Mouse (Mus musculus): ENCODE data around the gene Slamf9. TPM values are rescaled to one million over a fixed set of nuclear protein-coding genes. Genes with fewer than 3 reads are reported as not detected.

Slamf9 gene
- polyA plus RNA-seq, 1 experiment from 2014 or later: 0.15 TPM

DNA sequence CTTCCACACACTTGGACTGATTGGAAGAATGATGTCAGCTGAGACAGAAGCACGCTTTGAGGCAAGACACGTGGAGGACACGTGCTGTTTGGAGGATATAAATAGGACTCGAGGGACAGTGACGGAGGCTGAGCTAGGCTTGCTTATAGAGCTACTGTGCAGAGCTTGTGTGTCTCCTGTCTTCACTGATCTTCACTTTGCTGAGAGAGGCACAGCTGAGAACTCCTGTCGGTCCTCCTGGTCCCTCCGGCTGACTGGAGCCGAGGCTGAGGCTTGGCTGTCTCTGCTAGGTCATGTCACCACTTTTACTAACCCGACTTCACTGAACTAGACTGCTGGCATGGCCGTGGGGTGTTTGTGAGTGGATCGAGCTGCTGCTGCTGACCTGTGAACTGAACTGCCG is 48.5 kb downstream of the Slamf9 start:
- Histone ChIP-seq H3K9ac (no peak overlapping the region), H3K27me3 (ENCODE audit: control insufficient read depth, insufficient read depth, low read length) (no peaks in the 10 kb centered on the region; the same call in 1 of the 2 replicates), H3K4me2 (replicated peaks) (no peak overlapping the region), H3K4me1 (replicated peaks; ENCODE audit: control insufficient read depth, insufficient read depth, low read length) (peaks cover 16% of the 10 kb centered on the region), H3K27ac (no peak overlapping the region), H3K36me3 (replicated peaks; ENCODE audit: control insufficient read depth, insufficient read depth) (no peaks in the 10 kb centered on the region), H3K9me3 (ENCODE audit: control insufficient read depth, low read length) (no peaks in the 10 kb centered on the region), H3K4me3 (replicated peaks; ENCODE audit: low read length) (no peak overlapping the region)
- ATAC-seq (ENCODE audit: low FRiP score): no peak
- WGBS: 68% methylated on average over 12 of the region's 12 CpGs
- DNase-seq (ENCODE audit: low spot score): no peak

DNA sequence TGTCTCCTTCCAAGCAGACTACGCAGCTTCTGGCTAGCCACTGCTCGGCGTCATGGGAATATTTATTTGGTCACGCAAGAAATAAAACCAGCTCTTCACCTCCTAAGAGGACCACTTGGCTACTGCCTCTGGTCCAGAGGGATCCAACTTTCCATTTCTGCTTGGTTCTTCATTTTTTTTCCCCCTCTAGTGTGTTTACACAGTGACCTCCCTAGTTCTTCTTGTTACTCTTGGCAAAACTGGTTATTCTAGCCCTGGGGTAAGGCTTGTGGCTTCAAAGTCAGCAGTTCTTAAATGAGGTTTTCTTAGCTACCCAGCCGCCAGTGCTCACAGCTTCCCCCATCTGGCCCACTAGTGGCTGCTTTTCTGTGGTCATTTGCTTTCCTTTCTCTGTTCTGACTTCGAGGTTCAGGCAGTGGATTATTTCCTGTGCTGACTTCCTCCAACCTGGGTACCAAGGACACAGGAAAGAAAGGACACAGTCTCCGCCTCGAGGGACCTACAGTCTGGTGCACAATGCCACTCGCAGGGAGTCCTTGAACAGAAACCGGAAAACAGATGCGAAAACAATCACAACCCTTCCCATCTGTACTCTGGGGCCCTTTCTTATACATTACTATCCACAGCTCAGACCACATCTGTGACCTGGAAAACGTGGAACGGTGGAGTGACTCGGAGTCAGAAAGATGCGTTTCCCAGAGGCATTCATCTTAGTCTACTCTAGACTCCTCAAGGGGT is 50.0 kb downstream of the Slamf9 start:
- no peaks in the 10 kb centered on the region; the same call in 1 of the 2 replicates for H3K27me3 ChIP-seq (ENCODE audit: control insufficient read depth, insufficient read depth, low read length)
- DNase-seq (ENCODE audit: low spot score): no peak
- no peak for ATAC-seq (ENCODE audit: low FRiP score)
- WGBS: 34% methylated on average over 15 of the region's 15 CpGs
- no peak overlapping the region for H3K4me3 ChIP-seq (replicated peaks; ENCODE audit: low read length)
- peaks cover 16% of the 10 kb centered on the region for H3K4me1 ChIP-seq (replicated peaks; ENCODE audit: control insufficient read depth, insufficient read depth, low read length)
- H3K27ac ChIP-seq: no peak overlapping the region
- H3K36me3 ChIP-seq (replicated peaks; ENCODE audit: control insufficient read depth, insufficient read depth): no peaks in the 10 kb centered on the region
- H3K4me2 ChIP-seq (replicated peaks): peak overlapping the region; percentile 32; the same call in 1 of the 2 replicates
- H3K9ac ChIP-seq: no peak overlapping the region
- no peaks in the 10 kb centered on the region for H3K9me3 ChIP-seq (ENCODE audit: control insufficient read depth, low read length)

DNA sequence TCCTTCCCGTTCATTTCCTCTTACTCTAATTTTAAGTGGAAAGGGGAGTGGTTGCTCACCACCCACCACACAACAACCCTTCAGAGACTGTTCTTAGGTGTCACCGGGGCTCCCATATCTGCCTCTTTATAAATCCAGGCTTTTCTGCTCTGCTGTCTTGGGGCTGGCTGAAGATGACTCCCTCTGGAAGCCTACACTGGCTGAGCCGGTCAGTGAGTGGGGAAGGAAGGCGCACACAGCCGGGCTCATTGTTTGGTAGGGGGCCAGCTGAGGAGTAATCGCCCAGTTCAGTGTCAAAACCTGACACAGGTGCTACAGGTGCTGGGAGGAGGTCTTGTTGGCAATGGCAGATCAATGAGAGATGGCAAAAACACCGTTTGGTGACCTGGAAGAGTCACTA is 50.8 kb downstream of the Slamf9 start:
- no peak for DNase-seq (ENCODE audit: low spot score)
- no peak overlapping the region for H3K27ac ChIP-seq
- ATAC-seq (ENCODE audit: low FRiP score): no peak
- no peaks in the 10 kb centered on the region; the same call in 1 of the 2 replicates for H3K27me3 ChIP-seq (ENCODE audit: control insufficient read depth, insufficient read depth, low read length)
- peaks cover 16% of the 10 kb centered on the region; the same call in 1 of the 2 replicates for H3K4me1 ChIP-seq (replicated peaks; ENCODE audit: control insufficient read depth, insufficient read depth, low read length)
- no peaks in the 10 kb centered on the region for H3K9me3 ChIP-seq (ENCODE audit: control insufficient read depth, low read length)
- H3K4me3 ChIP-seq (replicated peaks; ENCODE audit: low read length): no peak overlapping the region
- no peak overlapping the region for H3K9ac ChIP-seq
- H3K4me2 ChIP-seq (replicated peaks): no peak overlapping the region
- WGBS: 77% methylated on average over 7 of the region's 7 CpGs
- no peaks in the 10 kb centered on the region for H3K36me3 ChIP-seq (replicated peaks; ENCODE audit: control insufficient read depth, insufficient read depth)

DNA sequence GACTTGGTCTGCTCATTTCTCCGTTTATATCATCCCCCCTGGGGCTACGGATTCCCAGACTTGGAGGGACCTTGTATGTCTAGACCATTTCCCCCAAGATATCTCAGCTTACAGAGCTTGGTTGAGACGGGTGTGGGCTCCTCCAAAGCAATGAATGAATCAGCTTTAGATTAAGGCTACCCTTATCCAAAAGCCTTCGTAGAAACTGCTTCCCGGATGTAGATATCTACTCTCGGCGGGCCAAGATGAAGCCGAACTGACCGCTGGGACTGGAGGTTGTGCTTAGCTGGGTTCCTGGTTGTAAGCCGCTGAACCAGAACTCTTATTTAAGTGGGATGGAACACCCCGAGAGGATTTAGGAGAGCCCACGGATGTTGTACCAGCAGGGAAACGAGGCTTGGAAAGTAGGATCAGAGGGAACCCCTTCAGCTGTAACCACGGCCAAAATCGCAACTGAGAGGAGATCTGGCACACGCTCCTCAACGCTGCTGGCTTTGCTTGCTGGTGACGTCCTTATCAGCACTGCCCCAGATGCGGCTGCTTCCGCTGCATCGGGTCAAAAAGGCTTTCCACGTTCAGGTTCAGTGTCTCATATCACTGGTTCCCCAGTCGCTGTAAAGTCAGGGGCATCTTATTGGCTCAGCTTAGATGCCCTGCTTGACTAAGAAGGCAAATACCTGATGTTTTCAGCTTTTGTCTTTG is 51.4 kb downstream of the Slamf9 start:
- Histone ChIP-seq H3K9me3 (ENCODE audit: control insufficient read depth, low read length) (no peaks in the 10 kb centered on the region), H3K36me3 (replicated peaks; ENCODE audit: control insufficient read depth, insufficient read depth) (no peaks in the 10 kb centered on the region), H3K4me3 (replicated peaks; ENCODE audit: low read length) (no peak overlapping the region), H3K4me1 (replicated peaks; ENCODE audit: control insufficient read depth, insufficient read depth, low read length) (0 out of 2 replicates have a peak, but pooled peaks cover 10% of the 10 kb centered on the region), H3K27me3 (ENCODE audit: control insufficient read depth, insufficient read depth, low read length) (no peaks in the 10 kb centered on the region; the same call in 1 of the 2 replicates), H3K4me2 (replicated peaks) (no peak overlapping the region), H3K27ac (no peak overlapping the region), H3K9ac (no peak overlapping the region)
- DNase-seq (ENCODE audit: low spot score): no peak
- 80% methylated on average over 23 of the region's 23 CpGs for WGBS
- ATAC-seq (ENCODE audit: low FRiP score): no peak

DNA sequence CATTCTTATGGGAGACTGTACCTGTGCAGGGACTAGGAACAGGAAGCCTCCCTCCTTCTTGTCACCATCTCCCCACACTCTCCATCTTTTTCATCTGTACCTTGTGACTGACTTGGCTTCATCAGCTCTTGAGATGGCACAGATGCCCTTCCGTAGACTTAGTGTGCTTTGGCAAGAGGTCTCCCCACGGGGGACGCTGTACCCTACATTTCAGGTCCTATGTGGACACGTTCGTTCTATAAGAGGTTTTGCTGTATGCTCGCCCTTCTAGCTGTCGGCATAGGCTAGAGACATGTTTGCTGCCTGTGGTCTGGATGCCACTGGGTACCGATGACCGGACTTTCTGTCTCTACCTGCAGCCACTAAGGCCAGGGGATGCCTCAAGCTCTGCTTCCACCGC is 52.3 kb downstream of the Slamf9 start:
- 96% methylated on average over 10 of the region's 10 CpGs for whole genome bisulfite sequencing
- 0 out of 2 replicates have a peak, but pooled peaks cover 16% of the 10 kb centered on the region for H3K4me1 ChIP-seq (replicated peaks; ENCODE audit: control insufficient read depth, insufficient read depth, low read length)
- H3K27ac ChIP-seq: no peak overlapping the region

More for the DNA sequence above, 52.3 kb downstream of the Slamf9 start:
- no peak overlapping the region for H3K4me3 ChIP-seq (replicated peaks; ENCODE audit: low read length)
- no peaks in the 10 kb centered on the region; the same call in 1 of the 2 replicates for H3K27me3 ChIP-seq (ENCODE audit: control insufficient read depth, insufficient read depth, low read length)
- H3K36me3 ChIP-seq (replicated peaks; ENCODE audit: control insufficient read depth, insufficient read depth): no peaks in the 10 kb centered on the region
- H3K9me3 ChIP-seq (ENCODE audit: control insufficient read depth, low read length): no peaks in the 10 kb centered on the region
- H3K4me2 ChIP-seq (replicated peaks): no peak overlapping the region
- DNase-seq (ENCODE audit: low spot score) (no peak), ATAC-seq (ENCODE audit: low FRiP score) (no peak)
- no peak overlapping the region for H3K9ac ChIP-seq

Other genes with a start within 250 kb of the Slamf9 start
- gene Atp1a4, start 216.9 kb upstream of the Slamf9 start, polyA plus RNA-seq (2014; fragmentation: Nextera tagmentation; extraction: Ambion mirVana): 0.15 TPM in 1 of 2 replicates, not detected in the other
- gene Igsf8, start 213.7 kb upstream of the Slamf9 start, polyA plus RNA-seq (2014; fragmentation: Nextera tagmentation; extraction: Ambion mirVana): 64.7 and 69.0 TPM in 2 replicates
- gene Atp1a2, start 177.3 kb upstream of the Slamf9 start, polyA plus RNA-seq (2014; fragmentation: Nextera tagmentation; extraction: Ambion mirVana): 27.9 and 29.5 TPM in 2 replicates
- 1.7 and 2.1 TPM in 2 replicates for gene Kcnj9, start 146.0 kb upstream of the Slamf9 start, polyA plus RNA-seq (2014; fragmentation: Nextera tagmentation; extraction: Ambion mirVana)
- gene Kcnj10, start 134.1 kb upstream of the Slamf9 start, polyA plus RNA-seq (2014; fragmentation: Nextera tagmentation; extraction: Ambion mirVana): 2.8 and 3.5 TPM in 2 replicates
- 5.6 and 5.9 TPM in 2 replicates for gene Pigm, start 98.8 kb upstream of the Slamf9 start, polyA plus RNA-seq (2014; fragmentation: Nextera tagmentation; extraction: Ambion mirVana)
- 27.6 and 28.5 TPM in 2 replicates for gene Igsf9, start 6.4 kb downstream of the Slamf9 start, polyA plus RNA-seq (2014; fragmentation: Nextera tagmentation; extraction: Ambion mirVana)
- 53.0 and 62.6 TPM in 2 replicates for gene Tagln2, start 24.7 kb downstream of the Slamf9 start, polyA plus RNA-seq (2014; fragmentation: Nextera tagmentation; extraction: Ambion mirVana)
- 3.7 and 5.5 TPM in 2 replicates for gene Cfap45, start 45.4 kb downstream of the Slamf9 start, polyA plus RNA-seq (2014; fragmentation: Nextera tagmentation; extraction: Ambion mirVana)
- 0.75 and 0.90 TPM in 2 replicates for gene Vsig8, start 80.6 kb downstream of the Slamf9 start, polyA plus RNA-seq (2014; fragmentation: Nextera tagmentation; extraction: Ambion mirVana)
- gene Slamf8, start 115.2 kb downstream of the Slamf9 start, polyA plus RNA-seq (2014; fragmentation: Nextera tagmentation; extraction: Ambion mirVana): not detected in 2 replicates
- gene Fcrl6, start 127.2 kb downstream of the Slamf9 start, polyA plus RNA-seq (2014; fragmentation: Nextera tagmentation; extraction: Ambion mirVana): 0.10 and 0.19 TPM in 2 replicates
- gene Dusp23, start 157.6 kb downstream of the Slamf9 start, polyA plus RNA-seq (2014; fragmentation: Nextera tagmentation; extraction: Ambion mirVana): 9.5 and 12.7 TPM in 2 replicates
- gene Crp, start 222.7 kb downstream of the Slamf9 start, polyA plus RNA-seq (2014; fragmentation: Nextera tagmentation; extraction: Ambion mirVana): 0.41 TPM in 1 of 2 replicates, not detected in the other

Data from hindbrain, embryonic 14.5 days (tissue).